Mouse (Mus musculus): ENCODE measurements around the gene Myo19.

- no peak for TF ChIP-seq POLR2A (IDR thresholded peaks at IDR 0.05; ENCODE audit: low read depth, low read length)
- no peak for TF ChIP-seq CTCF (conservative IDR thresholded peaks at IDR 0.05; ENCODE audit: insufficient read depth, insufficient read length, low read depth, low read length)
Measured at GRCm38 (mm10) chr11:84882346-84882745, 2.4 kb downstream of the Myo19 start.
